Mouse (Mus musculus): ENCODE data around the gene Pkp3.
"Not testable (repeated sequence)": the region's sequence is repeated elsewhere in the genome, so short reads cannot be mapped to it uniquely, and the experiment has no call there.

The Pkp3 gene

DNA sequence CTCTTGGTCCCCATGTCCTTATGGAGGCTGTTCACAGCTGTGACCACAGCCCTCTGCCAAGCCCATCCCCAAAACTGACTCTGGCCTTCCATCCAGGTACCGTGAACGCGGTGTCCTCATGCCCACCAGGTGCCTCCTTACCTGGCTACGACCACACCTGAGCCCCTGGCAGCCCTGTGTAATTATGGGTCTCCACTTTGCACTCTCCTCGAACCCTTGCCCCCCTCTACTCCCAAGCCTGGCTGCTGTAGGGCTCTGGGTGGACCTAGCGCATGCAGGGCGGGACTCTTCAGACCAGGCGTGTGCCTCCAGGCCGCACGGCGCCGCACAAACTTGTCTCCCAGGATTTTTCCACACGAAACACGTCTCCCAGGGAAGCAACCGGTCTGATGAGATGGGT, at the start of gene Pkp3:
Pkp3 (plus strand) TSS at position 378 of the 400 bp plus-strand sequence.
- no peak for DNase-seq (ENCODE audit: inconsistent age in 2 of 2, low spot score in 1 of 2)

DNA sequence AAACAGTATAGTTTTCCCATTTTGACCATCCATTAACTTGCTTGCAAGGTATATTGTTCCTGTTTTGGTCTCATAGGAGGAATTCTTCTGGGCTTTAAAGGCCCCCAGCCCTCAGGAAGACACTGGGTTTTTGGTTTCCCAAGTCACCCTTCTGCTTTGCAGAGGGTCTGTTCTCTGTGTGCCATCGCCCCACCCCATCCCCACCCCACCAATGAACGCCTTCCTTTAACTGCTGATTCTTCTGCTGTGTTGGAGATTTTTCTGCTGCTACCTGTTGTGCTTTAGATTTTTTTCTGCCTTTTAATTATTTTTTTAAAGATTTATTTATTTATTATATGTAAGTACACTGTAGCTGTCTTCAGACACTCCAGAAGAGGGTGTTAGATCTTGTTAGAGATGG, 49.2 kb upstream of the Pkp3 start, which contains the start of gene Gm17387:
Gm17387 (plus strand) TSS at position 301 of the 400 bp plus-strand sequence.
- DNase-seq (ENCODE audit: inconsistent age in 2 of 2, low spot score in 1 of 2), result no peak

DNA sequence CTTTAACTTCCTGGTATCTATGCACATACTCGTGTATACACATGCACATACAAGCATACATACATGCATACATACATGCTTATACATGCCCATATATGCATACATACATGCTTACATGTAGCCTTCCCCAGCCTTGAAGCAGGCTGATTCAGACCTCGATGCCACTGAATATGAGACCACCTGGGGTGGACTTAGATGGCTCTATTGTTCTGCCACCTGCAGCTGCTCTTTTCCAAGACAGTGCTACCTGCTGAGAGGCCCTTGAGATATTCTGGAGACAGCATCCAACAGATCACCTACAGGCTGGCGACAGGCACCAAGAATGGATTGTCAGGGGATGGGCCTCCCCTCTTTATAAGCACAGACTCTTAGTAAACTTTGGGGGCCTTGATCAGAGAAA, 47.6 kb upstream of the Pkp3 start:
- DNase-seq (ENCODE audit: inconsistent age in 2 of 2, low spot score in 1 of 2), result no peak

DNA sequence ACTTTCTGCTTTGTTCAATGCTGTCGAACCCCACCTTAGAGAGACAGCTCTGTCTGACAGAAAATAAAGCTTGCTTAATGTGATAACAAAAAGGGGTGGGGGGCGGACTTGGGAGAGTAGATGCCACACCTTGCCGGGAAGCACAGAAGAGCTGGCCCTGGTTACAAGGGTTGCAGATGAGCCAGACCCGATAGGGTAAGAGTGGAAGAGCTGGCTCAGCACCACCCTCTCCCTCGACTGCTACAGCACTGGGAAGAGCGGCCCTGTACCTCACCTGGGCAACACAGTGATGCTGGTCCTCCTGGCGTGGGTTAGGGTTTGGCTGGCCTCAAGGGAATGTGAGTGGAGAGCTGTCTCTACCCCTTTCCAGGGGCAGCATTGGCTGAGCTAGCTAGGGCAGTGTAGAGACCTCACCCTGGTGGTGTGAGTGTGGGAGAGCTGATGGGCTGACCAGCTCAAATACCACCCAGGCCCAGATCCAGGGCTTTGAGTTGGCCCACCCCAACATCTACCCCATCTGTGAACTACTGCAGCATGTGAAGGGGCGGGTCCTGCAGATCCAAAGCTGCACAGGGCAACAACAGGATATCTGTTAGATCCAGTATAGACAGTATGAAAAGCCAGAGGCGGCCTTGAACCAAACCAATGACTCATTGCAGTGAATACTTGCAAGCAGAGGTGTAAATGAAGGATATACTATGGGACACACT, 45.4 kb upstream of the Pkp3 start:
- DNase-seq (ENCODE audit: inconsistent age in 2 of 2, low spot score in 1 of 2), result peak in 1 of 2 experiments; percentile 43

DNA sequence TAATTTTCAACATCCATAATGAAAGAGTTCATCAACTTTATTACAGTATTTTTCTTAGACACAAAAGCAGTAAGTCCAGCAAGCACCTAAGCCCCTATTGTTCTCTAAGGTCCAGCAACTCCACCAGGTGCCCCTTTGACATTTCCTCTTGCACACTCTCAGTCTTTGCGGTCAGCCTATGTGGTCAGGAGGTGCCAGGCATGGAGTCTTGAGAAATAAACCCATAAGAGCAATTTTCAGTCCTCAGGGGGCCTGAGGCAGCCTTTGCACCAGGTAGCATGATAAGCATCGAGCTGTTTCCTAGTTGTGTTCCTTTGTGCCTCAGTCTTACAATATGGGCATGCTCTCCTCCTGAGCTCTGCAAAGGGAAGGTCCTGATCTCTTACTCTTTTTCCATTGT, 41.4 kb upstream of the Pkp3 start:
- DNase-seq (ENCODE audit: inconsistent age in 2 of 2, low spot score in 1 of 2), result not testable (repeated sequence)

DNA sequence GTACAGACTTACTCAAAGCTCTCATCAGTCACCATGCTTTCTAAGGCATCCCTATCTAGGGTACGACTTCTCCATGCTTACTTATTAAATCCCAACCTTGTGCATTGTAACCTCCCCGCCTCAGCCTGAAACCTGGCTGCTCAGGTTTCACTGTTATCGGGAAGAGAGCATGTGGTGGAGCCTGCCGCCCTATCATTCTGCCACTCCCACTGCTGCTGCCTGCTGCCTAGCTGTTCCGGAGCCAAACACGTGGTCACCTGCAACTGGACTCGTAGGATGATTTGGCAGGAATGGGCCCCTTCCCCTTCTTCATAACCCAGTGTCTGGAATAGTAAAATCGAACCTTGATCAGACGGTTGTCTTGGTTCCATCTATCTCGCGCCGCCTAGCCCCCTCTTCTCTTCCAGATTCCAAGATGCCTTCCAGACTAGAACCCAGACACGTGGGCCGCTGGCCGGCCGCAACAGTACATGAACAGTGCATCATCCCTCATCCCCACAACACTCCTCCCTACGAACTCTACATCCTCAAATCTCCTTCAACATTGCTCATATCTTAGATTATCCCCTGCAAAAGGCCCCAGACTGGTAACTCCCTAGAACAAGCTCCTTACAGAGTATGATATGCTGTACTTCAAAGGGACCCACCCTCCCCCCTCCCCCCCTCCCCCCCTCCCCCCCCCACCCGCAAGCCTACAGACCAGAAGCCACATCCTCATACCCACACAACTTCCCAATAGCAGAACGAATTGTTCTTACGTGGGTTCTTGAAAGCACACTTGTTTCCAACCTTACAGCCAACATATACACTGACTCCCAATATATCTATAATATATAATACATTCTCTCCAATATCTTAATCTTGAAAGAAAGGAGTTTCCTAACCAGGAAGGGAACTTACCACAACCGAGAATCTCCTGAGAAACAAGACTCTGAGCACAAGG, 39.7 kb upstream of the Pkp3 start:
- DNase-seq (ENCODE audit: inconsistent age in 2 of 2, low spot score in 1 of 2), result no peak

DNA sequence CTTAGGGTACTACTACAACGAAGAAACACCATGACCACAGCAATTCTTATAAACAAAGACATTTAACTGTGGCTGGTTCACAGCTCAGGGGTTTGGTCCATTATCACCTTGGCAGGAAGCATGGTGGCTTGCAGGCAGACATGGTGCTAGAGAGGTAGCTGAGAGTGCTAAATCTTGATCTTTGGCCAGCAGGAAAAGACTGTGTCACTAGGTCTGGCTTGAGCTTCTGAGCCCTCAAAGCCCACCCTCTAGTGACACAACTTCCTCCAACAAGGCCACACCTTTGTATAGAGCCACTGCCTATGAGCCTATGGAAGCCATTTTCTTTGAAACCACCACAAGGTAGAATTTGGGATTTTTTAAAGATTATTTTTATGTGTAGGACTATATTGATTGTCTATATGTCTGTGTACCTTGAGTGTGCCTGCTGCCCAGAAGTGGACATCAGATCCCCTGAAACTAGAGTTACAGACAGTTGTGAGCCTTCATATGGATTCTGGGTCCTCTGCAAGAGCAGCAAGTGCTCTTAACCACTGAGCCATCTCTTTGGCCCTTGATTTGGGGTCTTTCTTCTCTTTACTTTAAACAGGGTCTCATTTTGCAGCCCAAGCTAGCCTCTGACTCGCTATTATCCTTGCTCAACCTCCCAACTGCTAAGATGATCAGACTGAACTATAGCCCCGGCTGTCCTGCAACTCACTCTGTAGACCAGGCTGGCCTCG, 38.5 kb upstream of the Pkp3 start:
- DNase-seq (ENCODE audit: inconsistent age in 2 of 2, low spot score in 1 of 2), result no peak

DNA sequence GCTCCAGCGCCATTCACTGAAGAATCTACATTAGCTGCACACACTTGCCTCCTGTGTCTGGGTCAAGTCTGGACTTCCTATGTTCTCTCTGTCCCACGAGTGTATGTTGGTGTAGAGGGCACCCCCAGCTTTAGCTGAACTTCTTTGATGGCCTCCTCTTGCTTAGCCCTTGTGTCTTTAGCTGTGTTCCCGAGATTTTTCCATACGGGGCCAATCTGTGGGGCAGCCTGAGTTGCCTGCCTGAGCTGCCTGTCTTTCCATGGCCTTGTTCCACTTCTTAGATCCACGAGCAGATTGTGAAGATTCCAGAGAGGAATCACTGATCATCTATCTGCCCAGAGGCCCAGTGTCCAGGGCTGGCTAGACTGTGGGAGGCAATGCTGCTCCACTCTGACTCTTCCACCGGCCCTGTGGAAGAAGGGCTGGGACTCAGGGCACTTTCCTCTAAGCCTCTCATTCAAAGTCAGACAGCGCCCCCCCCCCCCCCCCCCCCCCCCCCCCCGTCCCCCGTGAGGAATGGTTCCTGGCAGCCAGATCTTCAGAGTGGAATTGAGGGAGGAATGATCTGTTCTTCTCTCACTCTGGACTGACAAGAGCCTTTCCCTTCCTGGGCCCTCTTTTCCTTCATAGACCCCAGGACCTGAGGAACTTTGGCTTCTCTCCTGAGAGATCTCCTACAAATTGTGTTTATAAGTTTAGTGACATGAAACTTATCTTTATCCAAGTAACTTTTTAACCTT, 37.0 kb upstream of the Pkp3 start:
- peak in 1 of 2 experiments; percentile 34 for DNase-seq (ENCODE audit: inconsistent age in 2 of 2, low spot score in 1 of 2)

DNA sequence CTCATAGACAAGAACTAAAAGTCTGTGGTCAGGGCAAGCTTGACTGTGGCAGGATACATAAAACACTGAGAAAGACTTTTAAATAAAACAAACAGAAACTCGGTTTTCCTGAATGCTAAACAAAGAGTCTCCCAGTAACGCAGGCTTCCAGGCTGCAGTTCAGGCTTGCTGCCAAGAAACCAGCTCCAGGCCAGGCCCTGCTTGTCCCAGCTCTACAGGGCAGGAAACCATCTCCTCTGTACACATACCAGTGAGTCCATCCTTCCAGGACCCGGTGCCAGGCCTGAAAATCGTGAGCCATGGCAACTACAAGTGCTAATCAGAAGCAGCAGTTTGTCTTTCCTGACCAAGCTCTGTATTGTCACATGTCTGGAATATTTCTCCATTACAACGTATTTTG, 36.4 kb upstream of the Pkp3 start:
- peak; percentile 77 to 82 for DNase-seq (ENCODE audit: inconsistent age in 2 of 2, low spot score in 1 of 2)

DNA sequence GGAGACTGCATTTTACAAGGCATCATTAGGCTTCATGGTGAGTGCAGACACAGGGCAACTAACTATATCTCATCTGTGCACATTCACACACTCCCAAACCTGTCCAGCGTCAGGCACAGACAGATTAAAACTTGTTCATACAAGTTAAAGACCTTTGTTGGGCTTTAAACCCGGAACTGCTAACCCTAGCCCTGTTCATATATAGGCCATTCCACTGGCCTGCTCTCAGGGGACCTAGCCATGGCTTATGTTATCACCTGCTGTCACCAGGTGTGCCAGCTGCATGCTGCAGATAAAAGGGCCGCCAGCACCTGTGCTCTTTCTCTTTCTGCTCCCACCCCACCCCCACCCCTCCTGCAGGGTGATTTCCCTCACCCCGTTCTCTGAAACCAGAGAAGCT, 35.5 kb upstream of the Pkp3 start:
- no peak for DNase-seq (ENCODE audit: inconsistent age in 2 of 2, low spot score in 1 of 2)

DNA sequence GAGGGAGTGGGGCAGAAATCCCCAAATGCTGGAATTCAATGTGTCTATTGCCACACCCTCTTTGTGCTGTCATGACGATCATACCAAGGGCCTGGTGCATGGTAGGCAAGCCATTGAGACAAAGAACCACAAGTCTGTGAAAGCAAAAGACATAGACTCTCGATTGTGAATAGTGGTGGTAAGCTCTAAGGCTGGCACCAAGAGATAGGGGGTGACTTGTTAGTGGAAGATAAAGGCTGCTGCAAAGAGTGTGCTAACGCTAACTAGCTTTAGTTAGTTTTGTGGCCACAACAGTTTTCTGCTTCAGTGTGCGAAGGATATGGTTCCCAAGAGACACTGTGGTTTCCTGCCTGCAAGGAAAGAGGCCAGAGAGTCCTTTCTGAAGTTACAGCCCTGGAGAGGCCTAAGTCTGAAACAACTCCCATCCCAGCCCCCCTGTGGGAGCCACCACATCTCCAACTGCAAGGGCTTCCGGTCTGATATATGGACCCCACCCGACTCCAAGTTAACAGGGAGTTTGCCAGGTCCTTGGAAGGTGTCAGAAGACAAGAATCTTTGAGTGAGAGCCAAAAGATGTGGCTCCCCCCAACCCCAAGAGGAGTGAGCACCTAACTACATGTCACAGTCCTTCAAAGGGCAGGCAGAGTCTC, 31.0 kb upstream of the Pkp3 start:
- DNase-seq (ENCODE audit: inconsistent age in 2 of 2, low spot score in 1 of 2), result peak; percentile 35 to 71

DNA sequence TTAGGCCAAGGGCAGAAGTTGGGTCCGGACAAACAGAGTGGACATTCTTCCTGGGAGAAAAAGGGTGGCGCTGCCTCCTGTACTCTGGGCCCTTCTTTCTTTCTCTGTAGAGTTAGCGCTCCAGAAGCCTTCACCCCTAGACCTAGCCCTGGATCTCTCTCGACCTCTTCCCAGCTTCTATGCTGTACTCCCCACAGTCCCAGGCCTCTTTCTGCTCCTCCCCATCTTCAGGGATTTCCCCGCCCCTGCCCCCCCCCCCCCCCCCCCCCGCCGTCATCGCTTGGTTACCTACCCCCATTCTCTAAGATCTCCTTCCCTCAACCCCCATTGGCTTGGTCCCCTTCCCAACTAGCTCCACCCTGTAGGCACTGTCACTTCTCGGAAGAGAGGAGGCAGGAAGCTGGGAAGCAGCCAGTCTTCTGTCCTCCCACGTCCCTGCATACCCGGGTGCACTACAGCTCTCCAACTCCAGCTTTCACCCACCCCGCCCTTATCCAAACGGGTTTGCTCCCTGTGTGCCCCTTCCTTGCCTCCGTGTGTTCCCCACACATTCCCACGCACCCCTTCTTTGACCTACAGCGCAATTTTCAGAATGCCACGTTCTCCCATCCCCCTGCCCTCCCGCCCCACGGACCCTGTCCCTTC, 30.3 kb upstream of the Pkp3 start:
- DNase-seq (ENCODE audit: inconsistent age in 2 of 2, low spot score in 1 of 2), result peak; percentile 81 to 91

DNA sequence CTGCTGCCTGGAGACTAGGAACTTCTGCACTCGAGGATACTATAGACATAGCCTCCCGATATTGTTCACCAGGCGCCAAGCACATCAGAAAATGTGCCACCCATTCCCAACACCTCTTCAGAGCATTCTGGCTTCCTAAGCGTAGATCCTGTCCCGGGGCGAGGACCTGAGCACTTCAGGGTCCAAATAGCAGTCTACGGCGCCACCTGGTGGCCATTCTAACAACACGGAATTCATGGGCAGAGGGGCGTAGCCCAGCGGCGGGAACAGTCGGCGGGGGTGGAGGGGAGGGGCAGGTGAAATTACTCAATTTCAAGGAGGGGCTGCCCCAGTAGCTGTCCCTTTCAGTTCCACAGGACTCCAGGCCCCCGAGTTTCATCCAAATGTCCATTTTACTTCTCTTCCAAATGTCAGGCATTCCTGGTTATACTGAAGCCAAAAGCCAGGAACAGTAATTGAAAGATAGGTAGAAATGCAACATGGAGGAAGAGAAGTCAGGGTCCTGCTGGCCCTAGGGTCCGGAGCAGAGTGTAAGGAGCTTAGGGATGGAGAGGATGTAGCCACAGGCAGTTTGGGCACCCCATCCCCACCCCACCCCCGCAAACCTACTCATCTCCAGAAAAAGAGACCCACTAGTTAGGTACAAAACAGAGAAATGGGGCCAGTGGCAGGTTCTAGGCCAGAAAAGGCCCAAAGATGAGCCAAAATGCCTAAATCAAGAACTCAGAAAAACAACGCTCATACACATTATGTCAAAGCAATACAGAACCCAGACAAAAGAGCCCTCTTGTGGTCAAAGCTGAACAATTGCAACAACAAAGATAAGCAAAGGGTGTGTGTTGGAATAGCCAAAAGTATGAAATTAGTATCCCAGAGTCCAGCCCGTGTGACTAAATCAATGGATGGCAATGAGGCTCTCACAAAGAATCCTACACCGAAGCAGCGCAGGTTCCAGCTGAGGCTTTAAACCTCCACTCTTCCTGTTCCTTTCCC, 29.5 kb upstream of the Pkp3 start:
- DNase-seq (ENCODE audit: inconsistent age in 2 of 2, low spot score in 1 of 2), result peak; percentile 90 to 97

DNA sequence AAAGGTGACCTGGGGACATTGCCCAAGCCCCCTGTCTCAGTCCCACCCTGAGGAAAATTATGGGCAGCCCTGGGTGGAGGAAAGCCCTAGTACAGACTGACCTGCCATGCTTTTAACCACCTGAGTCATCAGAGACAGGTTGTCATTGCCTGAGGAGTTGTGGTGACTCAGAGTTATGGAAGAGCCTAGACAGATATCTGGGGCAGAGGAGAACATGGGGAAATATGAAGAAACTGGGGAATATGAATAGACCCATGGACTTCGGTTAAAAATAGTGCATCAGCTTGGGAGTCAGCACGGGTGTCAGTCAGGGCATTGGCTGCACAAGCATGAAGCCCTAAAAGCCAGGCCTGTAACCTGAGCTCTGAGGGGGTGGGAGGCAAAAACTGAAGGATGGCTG, 28.7 kb upstream of the Pkp3 start:
- DNase-seq (ENCODE audit: inconsistent age in 2 of 2, low spot score in 1 of 2), result peak in 1 of 2 experiments; percentile 38

DNA sequence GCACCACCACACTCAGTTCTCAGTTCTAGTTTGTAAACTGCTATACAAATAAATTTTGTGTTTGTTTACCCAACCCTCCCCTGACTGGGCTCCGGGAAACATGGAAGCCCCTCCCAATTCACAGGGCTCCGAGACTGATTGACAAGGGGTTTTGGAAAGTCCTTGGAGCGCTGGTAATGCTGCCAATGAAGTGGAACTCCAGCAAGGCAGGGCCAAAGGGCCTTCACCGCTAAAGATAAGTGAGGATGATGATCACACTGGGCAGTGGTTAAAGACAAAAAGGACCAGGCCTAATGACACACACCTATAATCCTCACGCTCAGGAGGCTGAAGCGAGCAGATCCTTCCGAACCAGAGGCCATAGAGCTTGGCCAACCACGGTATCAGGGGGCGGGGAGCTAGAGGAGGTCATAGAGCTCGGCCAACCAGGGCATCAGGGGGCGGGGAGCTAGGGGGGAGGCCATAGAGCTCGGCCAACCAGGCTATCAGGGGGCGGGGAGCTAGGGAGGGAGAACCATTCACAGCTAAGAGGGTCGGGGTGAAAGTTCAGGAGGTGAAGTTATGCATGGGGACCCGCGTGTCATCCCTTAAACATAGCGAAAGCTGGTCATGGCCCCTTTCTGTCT, 26.8 kb upstream of the Pkp3 start:
- peak in 1 of 2 experiments; percentile 56 for DNase-seq (ENCODE audit: inconsistent age in 2 of 2, low spot score in 1 of 2)

DNA sequence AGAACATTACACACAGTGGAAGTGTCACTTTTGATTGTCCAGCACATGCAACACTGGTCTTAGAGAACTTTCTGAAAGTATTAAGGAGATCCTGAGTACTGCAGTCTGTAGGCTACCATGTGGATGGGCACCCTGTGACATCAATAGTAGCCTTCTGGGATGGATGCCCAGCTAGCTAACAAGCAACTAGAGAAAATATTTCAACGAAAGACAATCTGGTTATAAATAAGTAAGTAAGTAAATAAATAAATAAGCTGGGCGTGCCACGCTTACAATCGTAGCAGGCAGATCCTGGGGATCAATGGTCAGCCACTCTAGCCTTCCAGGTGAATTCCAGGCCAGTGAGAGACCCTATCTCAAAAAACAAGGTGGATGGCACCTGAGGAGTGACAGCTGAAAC, 26.0 kb upstream of the Pkp3 start:
- DNase-seq (ENCODE audit: inconsistent age in 2 of 2, low spot score in 1 of 2), result no peak

DNA sequence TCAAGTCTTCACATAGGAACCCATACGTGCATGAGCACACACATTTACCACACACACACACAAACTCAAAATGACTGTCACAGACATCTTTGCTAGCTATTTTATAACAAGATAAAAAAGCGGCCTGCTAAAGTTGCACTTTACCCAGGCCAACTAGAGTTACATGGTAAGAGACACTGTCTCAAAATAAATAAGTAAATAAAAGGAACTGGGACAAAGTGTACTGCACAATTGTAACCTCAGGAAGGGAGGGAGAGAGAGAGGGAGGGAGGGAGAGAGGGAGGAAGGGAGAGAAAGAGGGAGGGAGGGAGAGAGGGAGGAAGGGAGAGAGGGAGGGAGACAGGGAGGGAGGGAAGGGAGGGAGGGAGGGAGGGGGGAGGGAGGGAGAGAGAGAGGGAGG, 25.6 kb upstream of the Pkp3 start:
- no peak for DNase-seq (ENCODE audit: inconsistent age in 2 of 2, low spot score in 1 of 2)

DNA sequence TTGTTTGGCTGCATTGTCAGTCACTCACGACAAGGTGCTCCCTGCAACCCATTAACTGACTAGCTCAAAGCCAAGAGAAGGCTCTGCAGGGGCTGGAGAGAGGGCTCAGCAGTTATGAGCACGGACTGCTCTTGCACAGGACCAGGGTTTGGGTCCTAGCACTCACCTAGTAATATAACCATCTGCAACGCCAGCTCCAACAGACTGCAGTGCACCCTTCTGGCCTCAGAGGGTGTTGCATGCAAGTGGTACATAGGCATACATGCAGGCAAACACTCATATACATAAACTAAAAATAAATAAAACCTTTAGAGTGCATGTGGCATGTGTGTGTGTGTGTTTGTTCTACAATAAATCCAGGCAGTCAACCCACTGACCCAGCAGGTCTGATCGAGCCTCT, 22.2 kb upstream of the Pkp3 start:
- DNase-seq (ENCODE audit: inconsistent age in 2 of 2, low spot score in 1 of 2), result no peak

All from adrenal gland, adult (tissue).